In the genomic region with DNA sequence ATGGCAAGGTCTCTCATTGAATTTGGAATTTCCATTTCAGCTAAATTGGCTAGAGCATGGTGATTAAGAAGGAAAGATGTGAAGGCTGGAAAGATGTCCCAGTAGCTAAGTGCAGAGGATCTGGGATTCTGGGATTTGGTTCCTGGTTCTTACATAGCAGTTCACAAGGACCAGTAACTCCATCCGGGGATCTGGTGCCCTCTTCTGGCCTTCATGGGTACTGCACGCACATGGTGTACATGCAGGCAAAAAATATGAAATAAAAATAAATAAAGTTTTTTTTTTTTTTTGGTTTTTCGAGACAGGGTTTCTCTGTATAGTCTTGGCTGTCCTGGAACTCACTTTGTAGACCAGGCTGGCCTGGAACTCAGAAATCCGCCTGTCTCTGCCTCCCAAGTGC, we compare ENCODE assay signal across 12 mouse cellular contexts. TPM values are rescaled to one million over a fixed set of nuclear protein-coding genes. Genes with fewer than 3 reads are reported as not detected.
DNase-seq lines count a peak whose midpoint lies in the region; ATAC-seq and TF ChIP-seq lines count a peak whose summit lies in the region.
"Not testable (repeated sequence)": the region's sequence is repeated elsewhere in the genome, so short reads cannot be mapped to it uniquely, and the experiment has no call there.
"Had no signal": no experiment of that assay in that cellular context is flagged by ENCODE, and none has a peak within 500 bp of the region (broad histone marks: within the 10 kb centered on the region; RNA-seq: fewer than 3 reads in every experiment).

No protein-coding gene starts in this region.

- H3K9ac ChIP-seq in ES-Bruce4 (ENCODE audit: low read depth, poor library complexity, severe bottlenecking); lung, embryonic 14.5 days: not testable (repeated sequence)

- not testable (repeated sequence) for TF ChIP-seq POLR2A in ES-Bruce4 (IDR thresholded peaks at IDR 0.05; ENCODE audit: insufficient read depth, low read length); bone marrow, adult 2 months (IDR thresholded peaks at IDR 0.05; ENCODE audit: borderline replicate concordance, control insufficient read depth, low read depth, low read length)

- peak; percentile 5 for DNase-seq in 3134 (ENCODE audit: extremely low read depth, insufficient read length, low spot score)
- not testable (repeated sequence) for DNase-seq in gastrocnemius, adult 2 months
- peak; percentile 13 for DNase-seq in kidney, postnatal 10 days
- peak; percentile 19 for DNase-seq in lung, embryonic 14.5 days
- peak; percentile 8 for DNase-seq in spleen, adult 12 weeks (ENCODE audit: low spot score)
- DNase-seq in thymus, postnatal 25 days = peak; percentile 8

- H3K4me2 ChIP-seq in lung, embryonic 14.5 days = not testable (repeated sequence)

- TF ChIP-seq CTCF in ES-Bruce4 (IDR thresholded peaks at IDR 0.05; ENCODE audit: low read depth, low read length) = peak; percentile 18
- peak; percentile 33; the same call in 1 of the 2 replicates for TF ChIP-seq CTCF in bone marrow, adult 2 months (IDR thresholded peaks at IDR 0.05; ENCODE audit: control insufficient read depth, insufficient read depth, low read length)
- peak; percentile 19; the same call in 1 of the 2 replicates for TF ChIP-seq CTCF in gastrocnemius, adult 2 months (IDR thresholded peaks at IDR 0.05)
- TF ChIP-seq CTCF in lung, embryonic 14.5 days (IDR thresholded peaks at IDR 0.05; ENCODE audit: low read depth) = peak; percentile 36; the same call in 1 of the 2 replicates

- whole genome bisulfite sequencing in bone marrow, adult 2 months = 59% methylated on average over 4 of the region's 4 CpGs
- WGBS in lung, embryonic 14.5 days = 66% methylated on average over 4 of the region's 4 CpGs

- H3K36me3 ChIP-seq in ES-Bruce4 (ENCODE audit: control insufficient read depth, insufficient read depth, low read length, poor library complexity, severe bottlenecking); lung, embryonic 14.5 days (ENCODE audit: insufficient read depth): not testable (repeated sequence)

- H3K4me3 ChIP-seq in ES-Bruce4 (ENCODE audit: low read depth, low read length); bone marrow, adult 2 months (replicated peaks; ENCODE audit: control insufficient read depth, low read depth, low read length); gastrocnemius, adult 2 months; lung, embryonic 14.5 days (ENCODE audit: low read depth, low read length): not testable (repeated sequence)

- H3K4me1 ChIP-seq in ES-Bruce4 (ENCODE audit: control insufficient read depth, insufficient read depth, low read length); bone marrow, adult 2 months (ENCODE audit: control insufficient read depth, insufficient read depth, low read length); lung, embryonic 14.5 days (ENCODE audit: insufficient read depth): not testable (repeated sequence)

- not testable (repeated sequence) for H3K27ac ChIP-seq in ES-Bruce4 (ENCODE audit: insufficient read depth, low read length); bone marrow, adult 2 months (ENCODE audit: control insufficient read depth, insufficient read depth, low read depth, low read length, poor library complexity); gastrocnemius, adult 2 months; lung, embryonic 14.5 days (ENCODE audit: low read depth)

- H3K27me3 ChIP-seq in ES-Bruce4 (ENCODE audit: control insufficient read depth, insufficient read depth, low read length, poor library complexity, severe bottlenecking); lung, embryonic 14.5 days (ENCODE audit: insufficient read depth, low read length): not testable (repeated sequence)

- not testable (repeated sequence) for ATAC-seq in lung, embryonic 14.5 days (ENCODE audit: insufficient read depth)

- H3K9me3 ChIP-seq in ES-Bruce4 (replicated peaks; ENCODE audit: control insufficient read depth, insufficient read depth, low read length, poor library complexity, severe bottlenecking); lung, embryonic 14.5 days (ENCODE audit: low read depth, low read length): not testable (repeated sequence)

- intact Hi-C loops in gastrocnemius, adult 2 months (cut with DNase I) = not testable (repeated sequence)

- not testable (repeated sequence) for TF ChIP-seq EP300 in ES-Bruce4 (IDR thresholded peaks at IDR 0.05; ENCODE audit: insufficient read depth, low read depth, low read length)

RNA-seq across cellular contexts. Expression of gene Gjb1, which starts 17.3 kb away (rescaled TPM):
- polyA plus RNA-seq in ES-Bruce4 (2011; ENCODE audit: insufficient read depth, insufficient read length, low read depth, missing spikeins) = 2.0 and 2.1 TPM in 2 replicates
- polyA plus RNA-seq in bone marrow, adult 2 months (2011; ENCODE audit: insufficient read depth, insufficient read length, low replicate concordance, missing spikeins) = 1.1 and 4.7 TPM in 2 replicates
- total RNA-seq in gastrocnemius, adult 2 months (2021) = under 1 TPM; 0.14 to 0.20 TPM
- 0.67 and 0.83 TPM in 2 replicates for polyA plus RNA-seq in lung, embryonic 14.5 days (2014; fragmentation: Nextera tagmentation; extraction: Ambion mirVana)
- total RNA-seq: heart, postnatal 10 days had no signal
- polyA plus RNA-seq: C2C12; forebrain, embryonic 11.5 days; limb, embryonic 10.5 days had no signal

RNA-seq across cellular contexts. Expression of gene Nlgn3, which starts 59.9 kb away (rescaled TPM):
- 0.58 and 0.70 TPM in 2 replicates for polyA plus RNA-seq in ES-Bruce4 (2011; ENCODE audit: insufficient read depth, insufficient read length, low read depth, missing spikeins)
- polyA plus RNA-seq in bone marrow, adult 2 months (2011; ENCODE audit: insufficient read depth, insufficient read length, low replicate concordance, missing spikeins) = 2.1 TPM in 1 of 2 replicates, not detected in the other
- under 1 TPM; 0.06 to 0.18 TPM for total RNA-seq in gastrocnemius, adult 2 months (2021)
- 9.6 and 10.6 TPM in 2 replicates for polyA plus RNA-seq in lung, embryonic 14.5 days (2014; fragmentation: Nextera tagmentation; extraction: Ambion mirVana)
- polyA plus RNA-seq: C2C12 had no signal
